Mouse (Mus musculus): ENCODE measurements around the gene Mrtfa.

The Mrtfa gene

DNA sequence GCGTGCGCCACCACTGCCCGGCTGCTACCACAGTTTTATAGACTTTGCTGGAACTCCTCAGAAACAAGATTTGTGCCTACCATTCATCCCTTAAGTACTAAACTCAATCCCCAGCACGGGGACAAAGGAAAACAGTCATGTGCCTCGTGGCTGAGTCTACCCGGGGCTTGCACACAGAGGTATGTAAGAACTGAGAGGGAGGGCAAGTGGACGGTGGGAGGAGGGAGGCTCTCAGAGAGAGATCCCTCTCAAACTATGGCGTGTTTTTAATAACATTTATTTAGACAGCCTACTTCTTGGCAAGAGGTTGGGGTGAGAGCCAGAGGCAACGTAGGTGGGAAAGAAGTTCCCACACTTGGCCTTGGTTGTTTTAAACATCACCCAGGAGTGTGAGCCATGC is 98.8 kb downstream of the Mrtfa start:
- DNase-seq (ENCODE audit: low read depth, low spot score), result no peak
- Histone ChIP-seq H3K27me3 (ENCODE audit: control insufficient read depth, insufficient read depth, low read length, poor library complexity, severe bottlenecking) (no peaks in the 10 kb centered on the region), H3K36me3 (ENCODE audit: control insufficient read depth, insufficient read depth, low read length, poor library complexity, severe bottlenecking) (no peaks in the 10 kb centered on the region)

DNA sequence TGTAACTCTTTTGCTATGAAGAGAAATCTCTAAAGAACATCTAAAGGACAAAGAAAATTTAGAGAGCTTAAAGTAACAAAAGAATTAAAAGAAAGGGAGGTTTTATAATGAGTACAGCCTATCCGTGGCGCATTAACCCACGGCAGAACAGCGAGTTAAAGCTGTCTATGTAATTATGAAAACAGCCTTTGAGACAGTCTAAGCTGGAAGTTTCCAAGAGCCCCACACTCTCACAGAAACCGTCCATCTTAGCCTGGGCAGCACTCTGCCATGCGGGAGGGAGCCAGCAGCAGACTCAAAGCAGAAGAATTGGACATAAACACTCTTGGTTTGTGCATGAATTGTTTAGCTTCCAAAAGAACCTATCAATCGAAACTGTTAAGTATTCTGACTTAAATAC is 103.0 kb downstream of the Mrtfa start:
- Histone ChIP-seq H3K36me3 (ENCODE audit: control insufficient read depth, insufficient read depth, low read length, poor library complexity, severe bottlenecking) (no peaks in the 10 kb centered on the region), H3K27me3 (ENCODE audit: control insufficient read depth, insufficient read depth, low read length, poor library complexity, severe bottlenecking) (no peaks in the 10 kb centered on the region)
- no peak for DNase-seq (ENCODE audit: low read depth, low spot score)

DNA sequence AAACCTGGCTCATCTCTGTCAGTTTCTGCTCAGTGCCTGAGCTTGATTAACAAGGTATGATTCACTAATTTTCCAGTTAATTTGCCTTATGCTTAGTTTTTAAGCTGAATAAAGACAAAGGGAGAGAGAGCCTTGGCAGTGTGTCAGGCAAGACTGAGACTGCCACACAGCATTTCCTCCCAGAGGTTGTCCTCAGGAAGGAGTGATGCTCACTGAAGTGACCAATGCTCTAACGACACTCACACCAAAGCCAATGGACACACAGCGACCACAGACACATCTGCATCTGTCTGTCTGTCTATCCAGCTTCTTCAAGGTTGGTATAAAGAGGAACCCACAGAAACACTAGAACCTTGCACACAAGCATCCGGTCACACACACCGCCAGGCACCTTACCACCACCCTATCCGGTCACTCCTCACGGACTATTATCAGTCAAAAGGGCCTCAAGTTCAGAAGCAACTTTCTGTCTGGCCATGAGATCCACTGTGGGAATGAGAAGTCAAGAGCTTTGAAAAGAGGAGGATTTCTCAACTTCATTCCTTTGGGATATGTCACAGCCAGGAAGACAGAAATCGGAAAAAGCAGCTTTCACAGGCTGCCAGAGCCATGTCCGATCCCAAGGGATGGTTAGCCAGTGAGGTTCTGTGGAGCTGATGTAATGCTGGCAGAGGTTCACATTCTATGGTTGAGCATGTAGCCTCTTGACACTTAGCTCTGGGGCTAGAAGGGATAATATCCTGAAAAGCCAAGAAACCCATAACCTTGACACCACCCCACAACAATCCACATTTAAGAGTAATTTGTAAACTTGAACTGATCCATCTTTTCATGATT is 103.7 kb downstream of the Mrtfa start:
- no peaks in the 10 kb centered on the region for H3K36me3 ChIP-seq (ENCODE audit: control insufficient read depth, insufficient read depth, low read length, poor library complexity, severe bottlenecking)
- no peak for DNase-seq (ENCODE audit: low read depth, low spot score)
- no peaks in the 10 kb centered on the region for H3K27me3 ChIP-seq (ENCODE audit: control insufficient read depth, insufficient read depth, low read length, poor library complexity, severe bottlenecking)

DNA sequence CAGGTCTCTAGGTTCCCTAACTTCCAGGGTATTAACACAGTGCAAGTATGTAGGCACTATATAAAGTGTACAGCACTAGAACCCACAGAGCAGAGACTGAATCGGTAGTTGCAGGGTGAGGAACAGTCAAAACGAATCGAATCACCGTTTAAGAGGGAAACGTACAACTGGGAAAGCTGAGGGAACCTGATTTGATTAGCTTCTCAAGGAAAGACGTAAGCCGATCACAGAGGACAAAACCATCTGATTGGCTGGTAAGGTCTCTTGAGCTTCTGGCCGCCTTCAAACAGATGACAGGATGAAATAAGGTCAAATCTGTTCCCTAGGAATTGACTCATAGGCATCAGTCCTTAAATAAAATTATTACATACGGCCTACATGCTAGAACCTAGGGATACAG is 106.7 kb downstream of the Mrtfa start:
- no peak for DNase-seq (ENCODE audit: low read depth, low spot score)
- Histone ChIP-seq H3K27me3 (ENCODE audit: control insufficient read depth, insufficient read depth, low read length, poor library complexity, severe bottlenecking) (no peaks in the 10 kb centered on the region), H3K36me3 (ENCODE audit: control insufficient read depth, insufficient read depth, low read length, poor library complexity, severe bottlenecking) (no peaks in the 10 kb centered on the region)

DNA sequence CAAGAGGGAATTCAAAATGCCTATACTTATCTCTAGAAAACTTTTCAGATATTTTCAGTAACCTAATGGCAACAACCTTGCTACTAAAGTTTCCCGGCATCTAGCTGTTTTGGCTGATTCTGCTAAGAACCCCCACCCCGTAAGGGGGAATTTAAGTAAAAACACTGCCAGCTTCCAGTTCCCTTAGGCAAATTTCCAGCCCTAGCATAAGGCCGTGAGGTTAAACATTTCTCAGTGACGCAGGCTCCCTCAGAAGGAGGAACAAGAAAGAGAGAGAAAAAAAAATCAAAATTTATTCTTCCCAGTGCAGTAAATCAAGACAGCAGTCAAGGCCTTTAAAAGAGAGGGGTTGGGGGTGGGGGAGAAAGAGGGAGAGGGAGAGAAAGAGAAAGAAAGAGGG is 107.3 kb downstream of the Mrtfa start:
- H3K27me3 ChIP-seq (ENCODE audit: control insufficient read depth, insufficient read depth, low read length, poor library complexity, severe bottlenecking), result no peaks in the 10 kb centered on the region
- no peaks in the 10 kb centered on the region for H3K36me3 ChIP-seq (ENCODE audit: control insufficient read depth, insufficient read depth, low read length, poor library complexity, severe bottlenecking)
- no peak for DNase-seq (ENCODE audit: low read depth, low spot score)

DNA sequence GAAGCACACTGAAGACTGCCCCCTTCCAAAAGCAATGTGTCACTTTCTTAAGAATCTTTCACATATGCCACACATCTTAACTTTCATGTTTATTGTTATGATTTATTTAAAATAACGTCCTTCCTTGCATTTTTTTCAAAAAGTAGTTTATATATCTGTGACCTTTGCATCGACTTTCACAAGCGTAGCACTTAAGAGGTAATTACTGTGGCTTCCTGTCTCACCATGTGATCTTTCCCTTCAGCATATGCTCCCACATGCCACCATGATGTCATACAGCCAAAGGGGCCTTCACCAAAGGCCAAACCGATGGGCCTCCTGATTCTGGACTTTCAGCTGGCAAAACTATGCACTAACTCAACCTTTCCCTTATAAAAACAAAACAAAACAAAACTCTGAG is 109.3 kb downstream of the Mrtfa start:
- Histone ChIP-seq H3K36me3 (ENCODE audit: control insufficient read depth, insufficient read depth, low read length, poor library complexity, severe bottlenecking) (no peaks in the 10 kb centered on the region), H3K27me3 (ENCODE audit: control insufficient read depth, insufficient read depth, low read length, poor library complexity, severe bottlenecking) (no peaks in the 10 kb centered on the region)
- DNase-seq (ENCODE audit: low read depth, low spot score), result peak; percentile 16

DNA sequence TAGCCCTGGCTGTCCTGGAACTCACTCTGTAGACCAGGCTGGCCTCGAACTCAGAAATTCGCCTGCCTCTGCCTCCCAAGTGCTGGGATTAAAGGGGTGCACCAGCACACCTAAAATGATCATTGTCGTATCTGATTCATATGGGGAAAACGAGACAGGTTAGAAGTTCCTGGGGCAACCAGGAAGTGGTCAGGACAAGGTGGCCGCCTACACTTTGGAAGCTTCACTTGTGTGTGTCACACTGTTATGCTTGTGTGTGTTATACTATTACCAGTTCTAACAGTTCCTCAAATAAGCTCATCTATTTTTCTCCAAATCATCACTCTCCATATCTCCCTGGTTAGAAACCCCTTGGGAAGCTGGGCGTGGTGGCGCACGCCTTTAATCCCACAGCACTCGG is 110.2 kb downstream of the Mrtfa start:
- no peak for DNase-seq (ENCODE audit: low read depth, low spot score)
- no peaks in the 10 kb centered on the region for H3K27me3 ChIP-seq (ENCODE audit: control insufficient read depth, insufficient read depth, low read length, poor library complexity, severe bottlenecking)
- no peaks in the 10 kb centered on the region for H3K36me3 ChIP-seq (ENCODE audit: control insufficient read depth, insufficient read depth, low read length, poor library complexity, severe bottlenecking)

DNA sequence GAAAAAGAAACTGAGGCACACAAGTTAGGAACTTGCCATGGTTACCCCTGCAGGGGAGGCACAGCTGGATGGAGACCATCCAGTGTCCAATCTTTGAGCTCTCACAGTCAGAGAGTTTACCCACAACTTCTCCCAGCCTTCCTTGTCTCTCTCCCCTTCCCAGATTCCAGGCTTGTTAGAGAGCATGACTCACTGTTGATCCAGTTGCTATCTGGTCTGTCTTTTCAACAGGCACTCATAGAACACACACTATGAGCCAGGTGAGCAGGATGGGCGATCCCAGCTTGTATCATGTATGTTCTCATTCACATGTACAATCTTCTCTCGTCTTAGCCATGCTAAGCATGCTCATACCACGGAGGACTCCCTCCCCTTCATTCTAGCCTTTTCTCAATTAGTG is 111.3 kb downstream of the Mrtfa start:
- Histone ChIP-seq H3K27me3 (ENCODE audit: control insufficient read depth, insufficient read depth, low read length, poor library complexity, severe bottlenecking) (no peaks in the 10 kb centered on the region), H3K36me3 (ENCODE audit: control insufficient read depth, insufficient read depth, low read length, poor library complexity, severe bottlenecking) (no peaks in the 10 kb centered on the region)
- no peak for DNase-seq (ENCODE audit: low read depth, low spot score)

DNA sequence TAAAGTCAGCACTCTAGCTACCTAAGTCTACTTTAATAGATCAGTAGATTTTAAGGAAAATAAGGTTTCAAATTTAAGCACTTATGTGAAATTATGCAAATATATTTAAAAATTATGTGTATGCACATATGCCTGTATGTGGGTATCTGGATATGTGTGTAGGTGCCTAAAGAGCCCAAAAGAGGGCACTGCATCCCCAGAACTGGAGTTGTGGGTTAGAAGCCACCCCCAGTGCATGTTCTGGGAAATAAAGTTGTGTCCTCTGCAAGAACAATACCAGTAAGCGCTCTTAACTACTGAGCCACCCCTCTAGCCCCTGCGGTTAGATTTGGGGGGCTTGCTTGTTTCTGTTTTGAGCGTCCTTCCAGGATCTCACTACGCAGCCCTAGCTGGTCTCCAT is 113.0 kb downstream of the Mrtfa start:
- Histone ChIP-seq H3K36me3 (ENCODE audit: control insufficient read depth, insufficient read depth, low read length, poor library complexity, severe bottlenecking) (no peaks in the 10 kb centered on the region), H3K27me3 (ENCODE audit: control insufficient read depth, insufficient read depth, low read length, poor library complexity, severe bottlenecking) (no peaks in the 10 kb centered on the region)
- DNase-seq (ENCODE audit: low read depth, low spot score), result peak; percentile 62

DNA sequence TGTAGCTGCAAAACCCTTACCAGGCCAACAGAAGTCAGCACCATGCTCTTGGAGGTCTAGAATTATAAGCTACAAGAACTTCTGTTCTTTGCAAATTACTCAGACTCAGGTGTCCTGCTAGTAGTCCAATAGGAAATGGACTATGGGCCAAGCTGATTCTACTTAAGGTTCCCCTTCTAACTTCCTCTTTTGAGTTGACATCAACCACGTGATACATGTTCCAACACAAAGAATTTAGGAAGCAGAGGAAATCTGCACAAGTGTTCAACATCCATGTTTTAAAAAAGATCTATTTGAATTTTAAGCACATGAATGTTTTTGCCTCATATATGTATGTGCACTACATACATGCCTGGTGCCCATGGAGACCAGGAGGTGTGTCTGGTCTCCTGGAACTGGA is 116.0 kb downstream of the Mrtfa start:
- no peaks in the 10 kb centered on the region; the same call in 1 of the 2 replicates for H3K27me3 ChIP-seq (ENCODE audit: control insufficient read depth, insufficient read depth, low read length, poor library complexity, severe bottlenecking)
- DNase-seq (ENCODE audit: low read depth, low spot score), result peak; percentile 55
- no peaks in the 10 kb centered on the region for H3K36me3 ChIP-seq (ENCODE audit: control insufficient read depth, insufficient read depth, low read length, poor library complexity, severe bottlenecking)

DNA sequence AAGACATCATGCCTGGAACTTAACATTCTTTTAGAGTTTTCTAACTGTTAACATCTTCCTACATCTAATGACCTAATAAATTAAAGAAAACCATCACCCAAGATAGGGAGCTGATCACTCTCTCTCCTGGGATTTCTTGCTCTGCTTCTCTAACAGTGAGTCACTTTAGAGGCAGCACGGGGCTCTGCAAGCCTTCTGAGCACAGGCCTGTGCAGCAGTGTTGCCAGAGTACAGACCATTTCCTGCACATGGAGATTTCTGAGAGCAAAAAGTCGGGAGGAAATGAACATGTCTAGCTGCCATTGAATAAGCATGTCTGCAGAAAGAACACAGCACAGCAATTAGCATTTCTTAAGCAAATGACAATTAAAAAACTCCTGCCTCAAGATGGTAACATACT is 116.8 kb downstream of the Mrtfa start:
- Histone ChIP-seq H3K27me3 (ENCODE audit: control insufficient read depth, insufficient read depth, low read length, poor library complexity, severe bottlenecking) (no peaks in the 10 kb centered on the region; the same call in 1 of the 2 replicates), H3K36me3 (ENCODE audit: control insufficient read depth, insufficient read depth, low read length, poor library complexity, severe bottlenecking) (no peaks in the 10 kb centered on the region)
- DNase-seq (ENCODE audit: low read depth, low spot score), result no peak

DNA sequence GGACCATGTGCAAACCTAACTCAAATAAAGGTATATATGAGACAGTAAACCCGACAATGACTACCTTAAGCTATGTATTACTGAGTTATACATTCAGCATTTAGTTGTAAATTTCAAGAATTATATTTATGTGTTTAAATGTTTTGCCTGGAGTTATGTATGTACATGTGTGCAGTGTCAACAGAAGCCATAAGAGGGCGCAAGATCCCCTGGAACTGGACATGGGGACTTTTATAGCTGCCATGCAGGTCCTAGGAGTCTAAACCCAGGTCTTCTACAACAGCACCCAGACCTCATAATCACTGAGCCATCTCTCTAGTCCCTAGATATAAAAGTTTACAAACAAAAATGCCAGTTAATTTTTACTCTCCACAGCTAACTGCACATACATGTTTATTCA is 117.8 kb downstream of the Mrtfa start:
- Histone ChIP-seq H3K36me3 (ENCODE audit: control insufficient read depth, insufficient read depth, low read length, poor library complexity, severe bottlenecking) (no peaks in the 10 kb centered on the region), H3K27me3 (ENCODE audit: control insufficient read depth, insufficient read depth, low read length, poor library complexity, severe bottlenecking) (no peaks in the 10 kb centered on the region; the same call in 1 of the 2 replicates)
- DNase-seq (ENCODE audit: low read depth, low spot score), result peak; percentile 60

DNA sequence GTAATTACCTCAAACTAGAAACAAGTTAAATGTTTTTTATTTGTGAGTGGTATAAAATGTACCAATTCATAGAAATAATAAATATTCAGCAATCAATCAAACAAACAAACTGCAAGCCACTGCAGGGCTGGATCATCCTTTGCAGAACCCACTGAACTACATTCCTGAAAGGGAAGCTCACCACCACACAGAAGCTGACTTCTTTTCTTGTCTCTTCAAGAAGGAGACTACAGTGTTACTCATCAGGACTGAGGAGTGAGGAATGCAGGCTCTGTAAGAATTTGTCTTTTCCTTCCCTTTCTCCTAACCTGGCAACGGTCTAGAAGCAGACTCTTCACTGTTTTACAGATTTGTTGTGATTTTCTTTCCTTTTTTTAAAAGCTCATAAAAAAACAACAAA is 120.1 kb downstream of the Mrtfa start:
- no peaks in the 10 kb centered on the region for H3K36me3 ChIP-seq (ENCODE audit: control insufficient read depth, insufficient read depth, low read length, poor library complexity, severe bottlenecking)
- DNase-seq (ENCODE audit: low read depth, low spot score), result no peak

DNA sequence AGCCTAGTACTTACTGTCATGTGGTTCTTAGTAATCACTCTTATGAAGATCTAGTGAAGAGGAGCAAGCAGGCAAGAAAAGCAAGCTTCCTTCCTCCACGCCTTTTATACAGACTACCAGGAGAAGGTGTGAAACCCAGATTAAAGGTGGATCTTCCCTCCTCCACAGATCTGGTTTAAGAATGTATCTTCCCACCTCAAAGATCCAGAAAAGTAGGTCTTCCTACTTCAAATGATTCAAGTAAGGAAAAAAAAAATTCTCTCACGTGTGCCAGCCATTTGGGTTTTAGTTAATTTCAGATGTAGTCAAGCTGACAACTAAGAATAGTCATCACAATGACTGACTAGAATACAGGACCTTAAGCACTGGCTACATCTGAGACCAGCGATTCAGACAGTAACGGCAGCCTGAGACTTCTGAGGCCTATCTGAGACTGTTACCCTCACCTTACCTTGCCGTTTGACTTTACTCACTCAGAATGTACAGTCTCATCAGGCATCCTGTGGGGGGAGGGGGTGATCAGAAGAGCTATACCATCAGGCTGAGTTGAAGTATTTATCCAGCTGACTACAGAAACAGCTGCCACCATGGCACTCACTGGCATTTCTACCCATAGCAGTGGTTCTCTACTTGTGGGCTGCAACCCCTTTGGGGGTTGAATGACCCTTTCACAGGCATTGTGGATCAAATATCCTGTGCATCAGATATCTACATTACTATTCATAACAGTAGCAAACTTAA is 121.7 kb downstream of the Mrtfa start:
- no peak for DNase-seq (ENCODE audit: low read depth, low spot score)
- Histone ChIP-seq H3K36me3 (ENCODE audit: control insufficient read depth, insufficient read depth, low read length, poor library complexity, severe bottlenecking) (no peaks in the 10 kb centered on the region), H3K27me3 (ENCODE audit: control insufficient read depth, insufficient read depth, low read length, poor library complexity, severe bottlenecking) (no peaks in the 10 kb centered on the region; the same call in 1 of the 2 replicates)

More for the DNA sequence above, 120.1 kb downstream of the Mrtfa start:
- no peaks in the 10 kb centered on the region; the same call in 1 of the 2 replicates for H3K27me3 ChIP-seq (ENCODE audit: control insufficient read depth, insufficient read depth, low read length, poor library complexity, severe bottlenecking)

DNA sequence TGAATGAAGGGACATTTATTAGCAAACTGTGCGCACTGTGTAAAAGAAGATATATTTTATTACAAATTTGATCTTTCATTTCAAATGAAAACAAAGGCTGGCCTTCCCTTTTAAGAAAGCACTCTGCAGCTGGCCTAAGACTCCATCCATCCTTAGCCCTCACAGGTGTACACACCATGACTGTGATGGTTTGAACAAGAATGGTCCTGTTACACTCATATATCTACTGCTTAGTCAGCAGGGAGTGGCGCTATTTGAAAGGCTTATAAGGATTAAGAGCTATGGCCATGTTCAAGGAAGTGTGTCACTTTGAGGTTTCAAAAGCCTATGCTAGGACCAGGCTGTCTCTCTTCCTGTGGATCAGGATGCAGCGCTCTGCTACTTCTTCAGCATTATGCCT is 122.8 kb downstream of the Mrtfa start:
- H3K27me3 ChIP-seq (ENCODE audit: control insufficient read depth, insufficient read depth, low read length, poor library complexity, severe bottlenecking), result no peaks in the 10 kb centered on the region; the same call in 1 of the 2 replicates

More for the DNA sequence above, 122.8 kb downstream of the Mrtfa start:
- H3K36me3 ChIP-seq (ENCODE audit: control insufficient read depth, insufficient read depth, low read length, poor library complexity, severe bottlenecking), result no peaks in the 10 kb centered on the region
- no peak for DNase-seq (ENCODE audit: low read depth, low spot score)

Data from splenic B cell, adult 2 months (primary cell).